Mouse (Mus musculus) spleen, embryonic (tissue): ENCODE measurements around the gene Copg1.
"Not testable (repeated sequence)": the region's sequence is repeated elsewhere in the genome, so short reads cannot be mapped to it uniquely, and the experiment has no call there.

Experiments
- CTCF ChIA-PET: fragments of 350-600 bp; sonication (Branson Sonifier 250); formaldehyde crosslinking; loops from one replicate; lab custom pipeline; 2022; lab: Charles Lee

The Copg1 gene

GRCm38 (mm10) chr6:87962457-87962856, 74.8 kb downstream of the Copg1 start:
- CTCF ChIA-PET = not testable (repeated sequence)
